Mouse (Mus musculus): ENCODE measurements around the gene Btbd19. TPM values are rescaled to one million over a fixed set of nuclear protein-coding genes. Genes with fewer than 3 reads are reported as not detected.

The Btbd19 gene
- polyA plus RNA-seq, 1 experiment from 2014 or later: 3.3 TPM

DNA sequence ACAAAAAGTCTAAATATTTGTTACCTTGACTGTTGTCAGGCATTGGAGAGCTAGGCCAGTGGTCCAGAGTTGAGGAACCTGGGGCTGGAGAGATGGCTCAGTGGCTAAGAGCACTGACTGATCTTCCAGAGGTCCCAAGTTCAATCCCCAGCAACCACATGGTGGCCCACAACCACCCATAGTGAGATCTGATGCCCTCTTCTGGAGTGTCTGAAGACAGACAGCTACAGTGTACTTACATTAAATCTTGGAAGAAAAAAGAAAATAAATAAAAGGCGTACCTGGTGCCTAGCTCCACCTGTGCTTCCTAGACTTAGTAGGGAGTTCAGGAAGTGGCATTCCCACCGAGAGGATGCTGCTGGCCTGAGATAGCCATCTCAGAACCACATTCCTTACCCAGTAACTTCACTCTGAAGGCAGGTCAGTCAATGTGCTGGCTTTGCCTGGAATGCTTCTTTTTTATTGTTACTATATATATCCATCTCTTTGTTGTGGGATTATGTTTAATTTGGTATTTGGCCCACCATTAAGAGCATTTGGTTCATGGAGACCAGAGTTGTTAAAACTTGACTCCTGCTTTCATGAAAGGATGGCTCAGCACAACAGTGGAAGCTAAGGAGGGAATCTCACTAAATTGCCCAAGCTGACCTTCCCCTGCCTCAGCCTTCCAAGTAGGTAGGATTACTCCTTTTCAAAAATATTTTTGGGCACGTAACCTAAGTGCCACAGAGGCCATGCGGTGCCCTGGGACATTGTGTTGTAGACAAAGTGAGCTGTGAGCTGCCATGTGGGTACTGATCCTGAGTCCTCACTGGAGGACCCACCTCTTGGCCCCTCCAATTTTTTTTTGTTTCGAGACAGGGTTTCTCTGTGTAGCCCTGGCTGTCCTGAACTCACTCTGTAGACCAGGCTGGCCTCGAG is 24.0 kb upstream of the Btbd19 start:
- Histone ChIP-seq H3K4me2 (no peak overlapping the region), H3K4me1 (replicated peaks) (peaks cover 25% of the 10 kb centered on the region), H3K4me3 (no peak overlapping the region), H3K36me3 (peaks cover 58% of the 10 kb centered on the region), H3K9me3 (replicated peaks) (no peaks in the 10 kb centered on the region), H3K27me3 (replicated peaks) (no peaks in the 10 kb centered on the region), H3K27ac (ENCODE audit: poor library complexity, severe bottlenecking) (no peak overlapping the region), H3K9ac (no peak overlapping the region)
- no peak for ATAC-seq (ENCODE audit: insufficient number of reproducible peaks, low FRiP score)
- 66% methylated on average over 6 of the region's 6 CpGs for WGBS

DNA sequence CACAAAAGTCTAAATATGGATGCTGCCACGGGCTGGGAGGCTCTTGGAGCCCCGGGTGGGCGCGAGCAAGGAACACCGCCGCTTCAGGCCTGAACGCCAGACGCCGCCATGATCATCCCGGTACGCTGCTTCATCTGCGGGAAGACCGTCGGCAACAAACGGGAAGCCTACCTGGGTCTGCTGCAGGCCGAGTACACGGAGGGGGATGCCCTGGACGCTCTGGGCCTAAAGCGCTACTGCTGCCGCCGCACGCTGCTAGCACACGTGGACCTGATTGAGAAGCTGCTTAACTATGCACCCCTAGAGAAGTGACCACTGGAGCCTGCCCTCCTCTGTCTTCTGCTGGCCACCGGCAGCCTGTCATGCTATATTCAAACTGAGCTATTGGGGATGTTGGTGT is 23.3 kb upstream of the Btbd19 start:
- Histone ChIP-seq H3K4me2 (no peak overlapping the region), H3K4me1 (replicated peaks) (peaks cover 17% of the 10 kb centered on the region), H3K4me3 (no peak overlapping the region), H3K27me3 (replicated peaks) (no peaks in the 10 kb centered on the region), H3K9ac (no peak overlapping the region), H3K27ac (ENCODE audit: poor library complexity, severe bottlenecking) (no peak overlapping the region), H3K9me3 (replicated peaks) (no peaks in the 10 kb centered on the region), H3K36me3 (peaks cover 51% of the 10 kb centered on the region)
- no peak for ATAC-seq (ENCODE audit: insufficient number of reproducible peaks, low FRiP score)
- WGBS: 71% methylated on average over 24 of the region's 24 CpGs

DNA sequence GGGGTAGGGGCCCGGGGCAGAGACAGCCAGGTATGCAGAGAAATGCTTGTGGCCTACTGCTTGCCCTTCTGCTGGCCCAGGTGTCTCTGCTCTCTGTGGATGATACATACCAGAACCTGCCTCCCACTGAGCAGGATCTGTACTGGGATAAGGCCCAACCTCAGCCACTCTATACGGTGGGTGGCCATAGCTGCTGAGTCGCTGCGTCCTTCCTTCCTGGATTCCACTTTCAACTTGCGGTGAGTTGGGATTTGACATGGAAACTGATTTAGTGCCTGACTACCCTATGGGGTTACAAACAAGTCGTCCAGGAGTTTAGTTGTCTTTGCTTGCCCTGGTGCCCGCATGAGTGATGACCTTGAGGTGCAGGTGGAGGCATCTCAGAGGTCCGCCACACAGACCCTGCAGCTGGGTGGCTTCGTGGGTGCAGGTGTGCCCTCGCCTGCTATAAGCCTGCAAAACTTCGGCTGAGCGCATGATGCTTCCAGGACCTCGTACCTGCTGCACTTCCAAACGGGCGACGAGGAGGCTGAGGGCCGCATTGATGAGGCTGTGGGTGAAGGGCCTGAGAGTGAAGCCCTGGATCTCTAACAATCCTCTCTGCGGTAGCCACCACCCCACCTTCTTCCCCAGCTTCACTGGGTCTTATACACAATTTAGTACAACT is 22.7 kb upstream of the Btbd19 start:
- no peak overlapping the region for H3K4me2 ChIP-seq
- peaks cover 44% of the 10 kb centered on the region for H3K36me3 ChIP-seq
- no peak overlapping the region for H3K4me3 ChIP-seq
- no peaks in the 10 kb centered on the region for H3K27me3 ChIP-seq (replicated peaks)
- no peaks in the 10 kb centered on the region for H3K9me3 ChIP-seq (replicated peaks)
- no peak overlapping the region for H3K27ac ChIP-seq (ENCODE audit: poor library complexity, severe bottlenecking)
- ATAC-seq (ENCODE audit: insufficient number of reproducible peaks, low FRiP score): no peak
- peaks cover 13% of the 10 kb centered on the region for H3K4me1 ChIP-seq (replicated peaks)
- WGBS: 79% methylated on average over 18 of the region's 18 CpGs
- no peak overlapping the region for H3K9ac ChIP-seq

DNA sequence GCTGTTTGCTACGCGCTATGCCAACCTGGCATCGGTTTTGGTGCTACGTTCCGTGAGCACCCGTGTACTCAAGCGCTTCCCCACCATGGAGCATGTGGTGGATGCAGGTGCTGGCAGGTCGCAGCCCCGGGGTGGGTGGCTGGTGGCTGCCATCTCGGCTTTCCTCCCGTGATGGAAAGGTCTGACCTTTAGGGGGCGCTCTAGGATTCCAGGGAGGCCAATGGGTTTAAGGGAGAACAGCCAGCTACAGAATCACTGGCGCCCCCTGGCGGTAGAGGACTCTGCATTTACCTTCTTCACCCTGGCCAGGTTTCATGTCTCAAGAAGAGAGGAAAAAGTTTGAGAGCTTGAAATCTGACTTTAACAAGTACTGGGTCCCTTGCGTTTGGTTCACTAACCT is 20.7 kb upstream of the Btbd19 start:
- Histone ChIP-seq H3K4me1 (replicated peaks) (peaks cover 6% of the 10 kb centered on the region; the same call in 1 of the 2 replicates), H3K36me3 (peaks cover 26% of the 10 kb centered on the region), H3K9ac (no peak overlapping the region), H3K9me3 (replicated peaks) (no peaks in the 10 kb centered on the region), H3K27ac (ENCODE audit: poor library complexity, severe bottlenecking) (no peak overlapping the region), H3K4me3 (no peak overlapping the region), H3K27me3 (replicated peaks) (no peaks in the 10 kb centered on the region), H3K4me2 (no peak overlapping the region)
- no peak; the same call in 1 of the 2 replicates for ATAC-seq (ENCODE audit: insufficient number of reproducible peaks, low FRiP score)
- WGBS: 35% methylated on average over 15 of the region's 15 CpGs

DNA sequence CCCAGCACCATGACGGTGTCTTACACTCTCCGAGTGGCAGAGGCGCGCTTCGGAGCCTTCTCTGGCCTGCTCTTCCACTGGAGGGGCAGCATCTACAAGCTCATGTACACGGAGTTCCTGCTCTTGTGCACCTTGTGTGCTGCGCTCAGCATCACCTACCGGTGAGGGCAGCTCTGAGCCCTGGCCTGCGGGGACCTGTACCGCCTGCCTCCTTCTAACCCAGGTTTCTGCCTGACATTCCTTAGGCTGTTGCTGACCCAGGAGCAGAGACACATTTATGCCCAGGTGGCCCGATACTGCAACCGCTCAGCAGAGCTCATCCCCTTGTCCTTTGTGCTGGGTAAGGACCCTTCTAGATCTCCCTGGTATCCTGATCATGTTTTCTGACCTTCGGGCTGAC is 19.7 kb upstream of the Btbd19 start:
- Histone ChIP-seq H3K36me3 (peaks cover 17% of the 10 kb centered on the region), H3K9me3 (replicated peaks) (no peaks in the 10 kb centered on the region), H3K4me2 (no peak overlapping the region), H3K4me3 (no peak overlapping the region), H3K9ac (no peak overlapping the region), H3K27me3 (replicated peaks) (no peaks in the 10 kb centered on the region), H3K27ac (ENCODE audit: poor library complexity, severe bottlenecking) (no peak overlapping the region), H3K4me1 (replicated peaks) (peaks cover 6% of the 10 kb centered on the region; the same call in 1 of the 2 replicates)
- no peak for ATAC-seq (ENCODE audit: insufficient number of reproducible peaks, low FRiP score)
- 91% methylated on average over 13 of the region's 13 CpGs for WGBS

DNA sequence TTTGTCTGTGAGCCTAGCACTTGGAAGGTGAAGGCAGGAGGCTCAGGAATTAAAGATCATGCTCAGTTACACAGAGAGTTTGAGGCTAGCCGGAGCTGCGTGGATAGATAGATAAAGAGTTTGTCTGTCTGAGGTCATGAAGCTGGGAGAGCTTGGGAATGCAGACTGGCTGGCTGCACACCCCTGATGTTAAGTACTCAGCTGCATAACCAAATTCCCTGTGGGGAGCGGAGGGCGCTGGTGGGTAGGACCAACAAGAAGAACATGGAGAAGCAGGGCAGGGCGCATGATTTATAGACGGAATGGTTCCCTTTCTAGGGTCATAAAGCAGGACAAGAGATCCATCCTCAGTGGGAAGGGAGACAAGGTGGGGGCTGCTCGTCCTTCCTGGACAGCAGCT is 17.5 kb upstream of the Btbd19 start:
- H3K27me3 ChIP-seq (replicated peaks): no peaks in the 10 kb centered on the region
- peaks cover 6% of the 10 kb centered on the region; the same call in 1 of the 2 replicates for H3K4me1 ChIP-seq (replicated peaks)
- no peak overlapping the region for H3K4me3 ChIP-seq
- H3K9ac ChIP-seq: no peak overlapping the region
- H3K27ac ChIP-seq (ENCODE audit: poor library complexity, severe bottlenecking): no peak overlapping the region
- H3K4me2 ChIP-seq: no peak overlapping the region
- ATAC-seq (ENCODE audit: insufficient number of reproducible peaks, low FRiP score): no peak
- whole genome bisulfite sequencing: 41% methylated on average over 7 of the region's 7 CpGs
- H3K36me3 ChIP-seq: 0 out of 2 replicates have a peak, but pooled peaks cover under 1% of the 10 kb centered on the region
- no peaks in the 10 kb centered on the region for H3K9me3 ChIP-seq (replicated peaks)

DNA sequence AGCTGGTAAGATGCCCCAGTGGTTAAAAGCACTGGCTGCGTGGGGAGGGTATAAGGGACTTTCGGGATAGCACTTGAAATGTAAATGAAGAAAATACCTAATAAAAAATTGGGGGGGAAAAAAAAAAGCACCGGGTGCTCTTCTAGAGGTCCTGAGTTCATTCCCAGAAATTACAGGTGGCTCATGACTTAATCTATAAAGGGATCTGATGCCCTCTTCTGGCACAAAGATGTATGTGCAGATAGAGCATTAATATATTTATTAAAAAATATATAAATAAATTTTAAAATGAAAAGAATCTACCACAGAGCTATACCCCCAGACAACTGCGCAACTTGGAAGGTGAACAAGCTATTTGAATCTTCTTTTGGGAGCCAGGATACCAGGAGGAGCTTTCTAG is 15.1 kb upstream of the Btbd19 start:
- no peaks in the 10 kb centered on the region for H3K27me3 ChIP-seq (replicated peaks)
- H3K36me3 ChIP-seq: no peaks in the 10 kb centered on the region
- no peak overlapping the region for H3K4me3 ChIP-seq
- H3K4me2 ChIP-seq: no peak overlapping the region
- no peak overlapping the region for H3K9ac ChIP-seq
- H3K4me1 ChIP-seq (replicated peaks): peaks cover 6% of the 10 kb centered on the region; the same call in 1 of the 2 replicates
- ATAC-seq (ENCODE audit: insufficient number of reproducible peaks, low FRiP score): no peak
- no peak overlapping the region for H3K27ac ChIP-seq (ENCODE audit: poor library complexity, severe bottlenecking)
- WGBS: 41% methylated on average over 4 of the region's 4 CpGs
- no peaks in the 10 kb centered on the region for H3K9me3 ChIP-seq (replicated peaks)

DNA sequence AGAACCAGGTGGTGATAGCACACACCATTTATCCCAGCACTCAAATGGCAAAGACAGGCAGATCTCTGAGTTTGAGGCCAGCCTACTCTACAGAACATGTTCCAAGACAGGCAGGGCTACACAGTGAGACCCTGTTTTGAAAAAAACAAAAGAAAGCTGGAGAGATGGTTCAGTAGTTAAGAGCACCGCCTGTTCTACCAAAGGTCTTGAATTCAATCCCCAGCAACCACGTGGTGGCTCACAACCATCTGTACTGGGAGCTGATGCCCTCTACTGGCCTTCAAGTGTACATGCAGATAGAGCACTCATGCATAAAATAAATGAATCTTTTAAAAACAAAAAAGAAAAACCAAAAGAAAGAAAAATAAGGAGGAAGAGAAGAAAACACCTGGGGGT is 13.7 kb upstream of the Btbd19 start:
- Histone ChIP-seq H3K9ac (no peak overlapping the region), H3K4me3 (no peak overlapping the region), H3K4me1 (replicated peaks) (peaks cover 8% of the 10 kb centered on the region), H3K9me3 (replicated peaks) (no peaks in the 10 kb centered on the region), H3K36me3 (no peaks in the 10 kb centered on the region), H3K27ac (ENCODE audit: poor library complexity, severe bottlenecking) (no peak overlapping the region), H3K27me3 (replicated peaks) (no peaks in the 10 kb centered on the region), H3K4me2 (no peak overlapping the region)
- WGBS: 4% methylated on average over 2 of the region's 2 CpGs
- no peak for ATAC-seq (ENCODE audit: insufficient number of reproducible peaks, low FRiP score)

DNA sequence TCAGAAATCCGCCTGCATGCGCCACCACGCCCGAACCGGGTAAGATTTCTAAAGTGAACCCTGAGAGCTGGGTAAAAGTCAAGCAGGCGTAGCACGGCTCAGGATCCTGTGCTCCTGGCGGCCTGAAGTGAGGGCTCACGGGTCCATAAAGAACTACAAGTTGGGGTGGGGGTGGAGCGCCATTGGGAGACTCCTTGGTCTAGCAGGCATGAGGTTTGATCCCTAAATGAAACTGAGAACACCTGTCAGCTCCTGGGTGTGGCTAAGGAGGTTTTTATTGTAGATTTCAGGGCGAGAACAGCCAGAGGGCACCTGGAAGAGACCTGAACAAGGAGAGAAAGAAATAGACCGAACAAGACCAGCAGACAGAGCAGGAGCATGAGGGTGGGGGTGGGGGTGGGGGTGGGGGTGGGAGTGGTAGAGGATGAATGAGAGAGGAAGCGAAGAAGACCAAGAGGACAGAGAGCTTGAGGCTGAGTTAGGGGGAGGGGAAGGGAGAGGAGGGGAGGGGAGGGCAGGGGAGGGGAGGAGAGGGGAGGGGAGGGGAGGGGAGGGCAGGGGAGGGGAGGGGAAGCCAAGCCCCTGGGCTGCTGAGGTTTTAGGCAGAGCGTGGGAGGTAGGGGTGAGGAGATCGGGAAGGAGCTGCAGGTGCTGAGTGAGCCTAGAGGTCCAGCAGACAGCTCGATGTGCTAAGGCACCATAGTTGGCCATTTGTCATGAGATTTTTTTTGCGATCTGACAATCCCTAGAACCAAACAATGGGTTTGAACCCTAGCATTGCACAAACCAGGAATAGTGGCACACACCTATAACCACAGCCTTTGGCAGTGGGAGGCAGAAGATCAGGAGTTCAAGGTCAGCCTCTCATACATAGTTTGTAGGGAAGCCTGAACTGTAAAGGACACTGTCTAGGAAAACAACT is 13.0 kb upstream of the Btbd19 start:
- Histone ChIP-seq H3K4me2 (no peak overlapping the region), H3K27ac (ENCODE audit: poor library complexity, severe bottlenecking) (no peak overlapping the region), H3K4me3 (no peak overlapping the region), H3K27me3 (replicated peaks) (no peaks in the 10 kb centered on the region), H3K9ac (no peak overlapping the region), H3K9me3 (replicated peaks) (no peaks in the 10 kb centered on the region), H3K4me1 (replicated peaks) (peaks cover 10% of the 10 kb centered on the region), H3K36me3 (no peaks in the 10 kb centered on the region)
- ATAC-seq (ENCODE audit: insufficient number of reproducible peaks, low FRiP score): no peak
- 64% methylated on average over 16 of the region's 17 CpGs for WGBS

DNA sequence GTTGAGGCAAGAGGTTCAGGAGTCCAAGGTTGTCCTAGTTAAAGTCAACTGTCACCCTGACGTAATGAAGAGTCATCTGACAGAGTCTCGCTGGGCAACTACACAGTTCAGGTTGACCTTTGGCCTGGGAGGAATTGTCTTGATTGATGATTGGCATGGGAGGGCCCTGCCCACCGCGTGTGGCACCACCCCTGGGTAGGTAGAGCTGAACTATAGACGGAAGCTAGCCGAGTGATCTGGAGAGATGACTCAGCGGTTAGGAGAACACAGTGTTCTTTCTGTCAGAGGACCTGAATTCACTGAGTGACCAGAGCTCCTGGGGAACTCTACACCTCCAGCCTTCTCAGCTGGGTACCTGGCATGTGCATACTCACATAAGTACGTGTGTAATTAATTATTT is 10.5 kb upstream of the Btbd19 start:
- Histone ChIP-seq H3K4me2 (no peak overlapping the region), H3K9me3 (replicated peaks) (no peaks in the 10 kb centered on the region), H3K36me3 (no peaks in the 10 kb centered on the region), H3K4me3 (no peak overlapping the region), H3K27ac (ENCODE audit: poor library complexity, severe bottlenecking) (no peak overlapping the region), H3K9ac (no peak overlapping the region), H3K27me3 (replicated peaks) (peaks cover 20% of the 10 kb centered on the region), H3K4me1 (replicated peaks) (peaks cover 15% of the 10 kb centered on the region)
- peak; percentile 43 for ATAC-seq (ENCODE audit: insufficient number of reproducible peaks, low FRiP score)
- 28% methylated on average over 8 of the region's 8 CpGs for WGBS

DNA sequence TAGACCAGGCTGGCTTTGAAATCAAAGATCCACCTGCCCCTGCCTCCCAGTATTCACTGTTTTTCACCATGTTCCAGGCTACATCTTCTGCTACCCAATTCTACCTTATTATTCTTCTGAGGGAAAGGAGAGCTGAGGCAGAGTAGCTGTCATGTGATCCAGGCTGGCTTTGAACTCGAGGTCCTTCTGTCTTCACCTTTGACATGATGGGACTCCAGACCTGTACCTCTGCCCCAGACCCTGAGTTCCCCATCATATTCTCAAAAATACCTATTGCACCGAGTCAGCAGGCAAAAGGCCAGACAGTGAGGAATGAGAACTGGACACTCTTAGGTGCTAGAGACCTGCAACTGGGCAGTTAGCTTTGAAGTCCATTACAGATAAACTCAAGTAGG is 9.1 kb upstream of the Btbd19 start:
- Histone ChIP-seq H3K27me3 (replicated peaks) (peaks cover 29% of the 10 kb centered on the region), H3K4me3 (no peak overlapping the region), H3K9me3 (replicated peaks) (no peaks in the 10 kb centered on the region), H3K27ac (ENCODE audit: poor library complexity, severe bottlenecking) (no peak overlapping the region), H3K36me3 (no peaks in the 10 kb centered on the region), H3K4me2 (peak overlapping the region; percentile 94), H3K4me1 (replicated peaks) (peaks cover 15% of the 10 kb centered on the region), H3K9ac (0 out of 2 replicates have a peak overlapping the region, but pooled peaks have one; percentile 80)
- WGBS: 24% methylated on average over 2 of the region's 2 CpGs
- no peak for ATAC-seq (ENCODE audit: insufficient number of reproducible peaks, low FRiP score)
